Mouse (Mus musculus): ENCODE data around the gene F13a1. TPM values are rescaled to one million over a fixed set of nuclear protein-coding genes. Genes with fewer than 3 reads are reported as not detected.

F13a1 gene
- polyA plus RNA-seq (2015; fragmentation: Nextera tagmentation; extraction: Ambion mirVana), result 12.0 and 14.4 TPM in 2 replicates

GRCm38 (mm10) chr13:37050126-37050525, at the start of gene F13a1:
TSS of gene F13a1 (minus strand) at chr13:37050244.

Data from neural tube, postnatal 0 days (tissue).